Mouse (Mus musculus) brain, embryonic 14.5 days (tissue): ENCODE data around the gene Spg7. TPM values are rescaled to one million over a fixed set of nuclear protein-coding genes. Genes with fewer than 3 reads are reported as not detected.

ENCODE experiments used
- DNase-seq: peaks from one replicate; pipeline ENCODE4 v3.0.0-alpha.2; 2011; ENCODE audit warnings: low read depth
- CTCF ChIP-seq: fragments of 200-500 bp; IDR thresholded peaks from 2 replicates; pipeline ENCODE4 v1.5.1; 2012; ENCODE audit warnings: inconsistent platforms, mild to moderate bottlenecking, moderate library complexity, borderline replicate concordance; ENCODE audit not compliant: insufficient read depth, insufficient read length; ENCODE audit errors: extremely low read depth
- POLR2A ChIP-seq: fragments of 200-500 bp; IDR thresholded peaks from 2 replicates; pipeline ENCODE4 v1.6.1; 2012; ENCODE audit warnings: mild to moderate bottlenecking, inconsistent platforms, borderline replicate concordance; ENCODE audit not compliant: poor library complexity, insufficient read depth, insufficient read length, severe bottlenecking; ENCODE audit errors: extremely low read depth
- polyA plus RNA-seq: library from polyadenylated mRNA; depleted of rRNA; stranded (reverse); fragments of >200 nt; gene quantifications from 2 replicates; pipeline ENCODE4 v1.2.3, GENCODE M21; 2012

Gene Spg7
- polyA plus RNA-seq, 1 experiment: 96.1 TPM

GRCm38 (mm10) chr8:123105553-123106326, 43.0 kb downstream of the Spg7 start:
- DNase-seq: peak; percentile 72
- no peak for TF ChIP-seq POLR2A
- no peak for TF ChIP-seq CTCF

DNA sequence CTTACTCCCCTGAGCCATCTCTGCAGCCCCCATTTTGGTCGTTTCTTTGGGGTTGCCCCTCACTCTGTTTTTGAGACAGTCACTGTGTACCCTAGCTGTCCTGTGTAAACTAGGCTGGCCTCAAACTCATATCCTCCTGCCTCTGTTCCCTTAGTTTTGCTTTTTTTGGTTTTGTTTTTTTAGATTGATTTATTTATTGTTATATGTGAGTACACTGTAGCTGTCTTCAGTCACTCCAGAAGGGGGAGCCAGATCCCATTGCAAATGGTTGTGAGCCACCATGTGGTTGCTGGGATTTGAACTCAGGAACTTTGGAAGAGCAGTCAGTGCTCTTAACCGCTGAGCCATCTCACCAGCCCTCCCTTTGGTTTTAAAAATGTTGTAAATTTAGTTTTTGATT, 43.8 kb downstream of the Spg7 start:
- no peak for DNase-seq
- TF ChIP-seq CTCF (no peak), POLR2A (no peak)

DNA sequence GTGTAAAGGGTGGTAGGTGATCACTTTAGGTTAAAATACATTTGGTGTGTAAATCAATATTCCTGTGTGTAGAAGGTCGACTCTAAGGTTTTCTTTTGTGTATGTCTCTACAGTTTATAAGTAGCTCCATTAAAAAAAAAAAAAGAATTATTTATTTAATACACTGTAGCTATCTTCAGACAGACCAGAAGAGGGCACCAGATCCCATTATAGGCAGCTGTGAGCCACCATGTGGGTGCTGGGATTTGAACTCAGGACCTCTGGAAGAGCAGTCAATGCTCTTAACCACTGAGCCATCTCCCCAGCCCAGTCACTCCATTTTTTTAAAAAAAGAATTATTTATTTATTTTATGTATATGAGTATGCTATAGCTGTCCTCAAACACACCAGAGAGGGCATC, 45.3 kb downstream of the Spg7 start:
- no peak for DNase-seq
- 0 out of 2 replicates have a peak, but pooled peaks have one; percentile 5 for TF ChIP-seq CTCF
- no peak for TF ChIP-seq POLR2A

- TF ChIP-seq CTCF: no peak
- no peak for TF ChIP-seq POLR2A
- DNase-seq: no peak
Observed at GRCm38 (mm10) chr8:123108953-123109352, 46.2 kb downstream of the Spg7 start.

DNA sequence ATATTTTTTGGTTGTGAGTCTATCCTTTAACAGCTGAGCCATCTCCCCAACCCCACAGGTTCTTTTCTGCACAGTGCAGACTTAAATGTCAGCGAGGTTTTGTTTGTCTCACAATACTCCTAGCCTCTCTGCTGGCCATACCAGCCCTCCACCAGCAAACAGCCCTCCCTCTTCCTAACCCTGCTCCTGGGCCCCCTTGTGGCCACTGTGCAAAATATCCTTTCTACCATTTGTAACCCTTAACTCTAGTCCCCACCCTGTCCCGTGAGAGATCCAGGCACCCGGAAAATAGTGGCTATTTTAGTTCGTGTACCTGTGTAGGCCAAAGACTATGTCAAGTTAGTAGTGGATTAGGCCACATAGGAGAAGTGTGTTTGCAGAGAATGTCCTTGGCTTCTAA, 47.9 kb downstream of the Spg7 start:
- peak; percentile 80 for TF ChIP-seq CTCF
- no peak for TF ChIP-seq POLR2A
- DNase-seq: peak; percentile 70

DNA sequence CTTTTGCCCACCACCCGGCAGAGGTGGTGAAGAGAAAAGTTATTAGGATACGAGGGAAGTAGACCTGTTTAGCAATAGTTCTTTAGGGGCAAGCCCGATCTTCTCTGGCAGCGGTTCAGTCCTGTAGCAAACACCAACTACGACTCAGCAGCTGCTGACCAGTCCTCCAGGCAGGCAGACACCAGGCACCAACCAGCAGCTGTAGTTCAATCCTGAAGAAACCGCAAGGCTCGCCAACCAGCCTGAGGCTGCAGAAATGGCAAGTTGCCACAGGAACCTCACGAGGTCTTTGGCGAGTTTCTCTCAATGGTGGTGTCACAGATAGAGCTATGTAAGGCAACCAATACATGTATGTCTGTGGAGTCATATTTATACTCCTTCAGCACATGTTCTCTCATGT, 50.1 kb downstream of the Spg7 start:
- no peak for DNase-seq
- TF ChIP-seq POLR2A: no peak
- no peak for TF ChIP-seq CTCF

DNA sequence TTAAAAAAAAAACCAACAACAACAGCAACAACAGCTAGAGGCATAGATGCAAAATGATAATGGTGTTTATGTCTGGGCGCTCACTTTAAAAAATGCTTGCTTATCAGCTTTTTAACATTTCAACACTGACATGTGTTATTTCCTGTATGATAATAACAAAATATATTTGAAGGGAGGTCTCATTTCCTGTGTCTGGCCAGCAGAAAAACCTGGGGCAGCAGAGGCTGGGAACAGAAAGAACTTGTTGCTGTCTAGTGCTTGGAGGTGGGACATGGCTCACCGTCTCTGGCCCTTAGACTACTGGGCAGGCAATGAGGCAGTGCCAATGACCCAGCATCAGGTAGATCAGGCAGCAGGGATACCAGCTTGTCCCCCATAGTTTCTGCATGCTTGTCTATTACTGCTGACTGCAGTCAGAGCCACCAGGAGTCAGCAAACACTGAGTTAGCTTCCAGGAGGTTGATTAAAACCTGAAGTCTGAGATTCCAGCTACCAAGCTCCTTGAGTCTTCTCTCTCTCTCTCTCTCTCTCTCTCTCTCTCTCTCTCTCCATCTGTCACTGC, 51.2 kb downstream of the Spg7 start:
- no peak for TF ChIP-seq POLR2A

DNA sequence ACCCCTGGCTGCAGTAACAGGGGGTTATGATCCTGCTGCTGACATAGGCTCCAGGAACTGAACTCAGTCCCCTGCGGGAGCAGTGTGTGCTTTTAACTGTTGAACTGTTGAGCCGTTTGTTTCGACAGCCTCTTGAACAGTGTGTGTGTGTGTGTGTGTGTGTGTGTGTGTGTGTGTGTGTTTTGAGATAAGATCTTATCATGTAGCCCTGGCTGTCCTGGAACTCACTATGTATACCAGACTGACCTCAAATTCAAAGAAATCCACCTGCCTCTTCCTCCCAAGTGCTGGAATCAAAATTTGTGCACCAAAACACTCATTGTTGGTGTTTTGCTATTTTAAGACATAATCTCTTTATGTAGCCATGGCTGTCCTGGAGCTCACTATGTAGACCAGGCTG, 51.9 kb downstream of the Spg7 start:
- TF ChIP-seq POLR2A (no peak), CTCF (no peak)

More for the DNA sequence above, 51.2 kb downstream of the Spg7 start:
- DNase-seq: no peak

DNA sequence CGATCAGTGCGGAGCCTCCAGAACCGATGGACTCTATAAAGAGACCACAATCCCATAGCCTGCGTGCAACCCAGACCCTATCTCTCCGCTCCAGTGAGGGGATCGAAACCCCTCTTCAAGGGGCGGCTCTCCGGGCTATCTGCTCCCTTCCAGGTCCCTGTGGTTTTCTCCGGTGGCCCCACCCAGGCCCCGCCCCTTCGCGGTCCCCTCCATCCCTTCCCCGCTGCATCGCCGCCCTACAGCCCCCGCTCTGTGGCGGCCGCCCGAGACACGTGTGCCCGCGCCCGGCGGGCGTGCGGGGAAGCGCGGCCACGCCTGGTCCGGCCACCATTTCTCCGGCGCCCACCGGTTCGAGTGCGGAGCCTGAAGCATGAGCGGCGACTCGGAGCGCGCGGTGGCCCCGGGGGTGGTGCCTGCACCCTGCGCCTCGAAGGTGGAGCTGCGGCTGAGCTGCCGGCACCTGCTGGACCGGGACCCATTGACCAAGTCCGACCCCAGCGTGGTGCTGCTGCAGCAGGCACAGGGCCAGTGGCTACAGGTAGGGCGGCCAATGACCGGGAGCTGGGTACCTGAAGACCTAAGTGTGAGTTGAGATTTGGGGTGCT, 54.5 kb downstream of the Spg7 start, which contains the start of gene Cpne7:
Gene Cpne7 (plus strand): TSS at position 248 of the 605 bp plus-strand sequence.
- TF ChIP-seq POLR2A (no peak), CTCF (no peak)
- no peak for DNase-seq

More for the DNA sequence above, 51.9 kb downstream of the Spg7 start:
- no peak for DNase-seq

DNA sequence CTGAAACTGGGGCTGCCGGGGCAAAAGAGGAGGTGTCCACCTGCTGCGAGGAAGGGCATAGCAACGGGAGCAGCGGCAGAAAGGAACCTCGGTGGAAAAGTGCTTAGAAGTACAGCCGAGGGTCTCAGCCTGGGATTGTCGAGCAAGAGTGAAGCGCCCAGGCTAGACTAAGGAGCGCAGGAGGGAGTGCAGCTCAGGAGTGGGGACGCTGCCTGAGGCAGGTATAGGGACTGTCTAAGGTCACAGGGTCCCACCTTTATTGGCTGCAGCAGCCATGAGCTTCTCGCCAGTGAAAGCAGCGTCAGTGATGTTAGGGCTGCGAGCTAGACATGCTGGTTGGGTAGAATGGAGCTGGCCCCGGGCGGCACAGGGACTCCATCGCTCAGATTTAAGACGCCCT, 55.0 kb downstream of the Spg7 start:
- DNase-seq: no peak
- TF ChIP-seq POLR2A: no peak
- no peak for TF ChIP-seq CTCF

GRCm38 (mm10) chr8:123122059-123122458, 59.3 kb downstream of the Spg7 start:
- DNase-seq: no peak
- TF ChIP-seq CTCF: no peak
- TF ChIP-seq POLR2A: no peak

GRCm38 (mm10) chr8:123122670-123123069, 59.9 kb downstream of the Spg7 start:
- no peak for TF ChIP-seq POLR2A
- TF ChIP-seq CTCF: no peak
- no peak for DNase-seq

DNA sequence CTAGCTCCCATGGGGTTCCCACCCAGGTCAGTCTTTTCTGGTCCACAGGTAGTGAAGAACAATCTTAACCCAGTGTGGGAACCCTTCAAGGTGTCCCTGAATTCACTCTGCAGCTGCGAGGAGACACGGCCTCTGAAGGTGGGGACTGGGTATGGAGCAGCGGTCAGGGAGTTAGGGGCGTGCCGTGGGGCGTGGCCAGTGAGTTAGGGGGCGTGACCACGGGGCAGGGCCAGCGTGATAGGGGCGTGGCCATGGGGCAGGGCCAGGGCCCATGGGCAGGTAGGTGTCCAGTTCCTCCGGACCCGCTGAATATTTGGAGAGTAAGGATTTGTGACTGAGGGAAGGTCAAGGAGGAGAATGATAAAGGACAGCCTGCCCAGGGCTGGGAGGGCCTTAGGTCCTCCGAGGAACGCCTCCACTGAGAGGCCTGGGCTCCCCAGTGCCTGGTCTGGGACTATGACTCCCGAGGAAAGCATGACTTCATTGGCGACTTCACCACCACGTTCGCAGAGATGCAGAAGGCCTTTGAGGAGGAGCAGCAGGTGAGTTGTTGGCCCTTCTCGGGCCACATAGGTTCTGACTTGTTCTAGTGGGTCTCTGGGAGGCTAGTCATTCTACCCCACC, 63.6 kb downstream of the Spg7 start:
- TF ChIP-seq POLR2A (no peak), CTCF (no peak)
- no peak for DNase-seq
